Mouse (Mus musculus): ENCODE measurements at regions not wholly inside any gene's neighbourhood (a gene's known extent, or its start where the extent isn't known, plus 50 kb on each side); places are given as distances from the start of the nearest gene placed in this dataset.

- TF ChIP-seq CTCF (conservative IDR thresholded peaks at IDR 0.05; ENCODE audit: low read length) (no peak), NANOG (IDR thresholded peaks at IDR 0.05; ENCODE audit: borderline replicate concordance, low read length) (no peak)
These were observed 123.8 kb upstream of the Nabp1 start for GRCm38 (mm10) chr1:51602071-51602470.

Data from E14TG2a.4 (cell line).